Mouse (Mus musculus) heart, adult 2 months (tissue): ENCODE data around the gene Apoa1. TPM values are rescaled to one million over a fixed set of nuclear protein-coding genes. Genes with fewer than 3 reads are reported as not detected.

Experiments used
- DNase-seq, 2 experiments: peaks; one replicate each; pipeline ENCODE4 v3.0.0; 2021
- H3K27ac ChIP-seq: fragments of 200-600 bp; 2 replicates; pipeline ENCODE4 v1.8.1; 2022
- H3K27me3 ChIP-seq: fragments of 200-500 bp; 2 replicates; pipeline ENCODE4 v1.6.1; 2012; ENCODE audit warnings: mild to moderate bottlenecking, low read length, inconsistent platforms, mixed read lengths; ENCODE audit not compliant: control insufficient read depth, insufficient read depth
- H3K36me3 ChIP-seq: fragments of 200-500 bp; 2 replicates; pipeline ENCODE4 v1.6.1; 2012; ENCODE audit warnings: low read length, inconsistent platforms; ENCODE audit not compliant: control insufficient read depth, insufficient read depth
- H3K4me1 ChIP-seq: fragments of 200-500 bp; 2 replicates; pipeline ENCODE4 v1.6.1; 2011; ENCODE audit warnings: low read length; ENCODE audit not compliant: control insufficient read depth, insufficient read depth
- H3K4me3 ChIP-seq: fragments of 200-600 bp; 2 replicates; pipeline ENCODE4 v1.8.1; 2022
- H3K79me2 ChIP-seq: fragments of 200-500 bp; replicated peaks from 2 replicates; pipeline ENCODE4 v1.6.1; 2012; ENCODE audit warnings: mild to moderate bottlenecking, inconsistent platforms, low read length, moderate library complexity, mixed read lengths; ENCODE audit not compliant: control insufficient read depth, insufficient read depth
- H3K9ac ChIP-seq: fragments of 200-500 bp; 2 replicates; pipeline ENCODE4 v1.6.1; 2012; ENCODE audit warnings: low read depth, mild to moderate bottlenecking, control low read depth, inconsistent platforms, low read length, mixed read lengths
- CTCF ChIP-seq: fragments of 200-600 bp; IDR thresholded peaks from 2 replicates; pipeline ENCODE4 v1.8.1; 2022; ENCODE audit warnings: antibody characterized with exemption, mild to moderate bottlenecking, moderate library complexity
- EP300 ChIP-seq: fragments of 200-500 bp; IDR thresholded peaks from 2 replicates; pipeline ENCODE4 v1.6.1; 2011; ENCODE audit warnings: low read depth, low read length, control low read depth; ENCODE audit not compliant: insufficient read depth
- POLR2A ChIP-seq: fragments of 200-500 bp; IDR thresholded peaks from 2 replicates; pipeline ENCODE4 v1.6.1; 2011; ENCODE audit warnings: mild to moderate bottlenecking, low read depth, low read length, control low read depth; ENCODE audit not compliant: insufficient read depth
- WGBS: fragments of 180-500 bp; shearing (Covaris S2); methylation state at CpG from one replicate; pipeline ENCODE4 v1.1.7; 2018; 5-methylcytosine and 5-hydroxymethylcytosine counted together
- intact Hi-C: fragments of 180-260 bp; cut with DNase I; formaldehyde crosslinking; loops from one replicate; pipeline ENCODE4 v1.15.1; 2025
- polyA plus RNA-seq: library from polyadenylated mRNA; depleted of rRNA; stranded (reverse); fragments of >200 nt; gene quantifications from 2 replicates; pipeline ENCODE4 v1.2.3, GENCODE M21; 2012
- total RNA-seq, 2 experiments: library from RNA; stranded (reverse); gene quantifications; 2 replicates each; pipeline ENCODE4 v1.2.3; 2021

Gene Apoa1
- total and polyA plus RNA-seq, 3 experiments = 0.51 TPM; not detected in 2

- Histone ChIP-seq H3K27ac (no peak overlapping the region), H3K36me3 (no peaks in the 10 kb centered on the region), H3K4me3 (no peak overlapping the region), H3K27me3 (no peaks in the 10 kb centered on the region), H3K9ac (no peak overlapping the region), H3K4me1 (peaks cover 3% of the 10 kb centered on the region), H3K79me2 (no peaks in the 10 kb centered on the region)
- WGBS = 90% methylated on average over 13 of the region's 13 CpGs
- intact Hi-C loops = no loop called here
- no peak for TF ChIP-seq EP300
- no peak for TF ChIP-seq CTCF
- TF ChIP-seq POLR2A = no peak
- DNase-seq = no peak
Observed at GRCm38 (mm10) chr9:46216744-46217470, 11.5 kb upstream of the Apoa1 start.

GRCm38 (mm10) chr9:46218176-46218575, 10.2 kb upstream of the Apoa1 start:
- no peak overlapping the region for H3K9ac ChIP-seq
- TF ChIP-seq POLR2A = no peak
- no peak for TF ChIP-seq EP300
- no peak for TF ChIP-seq CTCF
- H3K4me3 ChIP-seq = no peak overlapping the region
- no peaks in the 10 kb centered on the region for H3K79me2 ChIP-seq
- H3K4me1 ChIP-seq = peaks cover 3% of the 10 kb centered on the region
- WGBS = 86% methylated on average over 9 of the region's 9 CpGs
- no peak for DNase-seq
- intact Hi-C loops = no loop called here
- no peak overlapping the region for H3K27ac ChIP-seq
- no peaks in the 10 kb centered on the region for H3K27me3 ChIP-seq
- no peaks in the 10 kb centered on the region for H3K36me3 ChIP-seq

- intact Hi-C loops = no loop called here
Observed at GRCm38 (mm10) chr9:46223090-46223489, 5.3 kb upstream of the Apoa1 start.

GRCm38 (mm10) chr9:46224101-46224500, 4.3 kb upstream of the Apoa1 start:
- Histone ChIP-seq H3K27me3 (no peaks in the 10 kb centered on the region), H3K79me2 (no peaks in the 10 kb centered on the region), H3K9ac (no peak overlapping the region), H3K27ac (no peak overlapping the region), H3K36me3 (no peaks in the 10 kb centered on the region), H3K4me3 (no peak overlapping the region), H3K4me1 (no peaks in the 10 kb centered on the region; the same call in 1 of the 2 replicates)
- TF ChIP-seq EP300 = no peak
- no peak for TF ChIP-seq POLR2A
- no peak for TF ChIP-seq CTCF
- intact Hi-C loops = no loop called here
- DNase-seq = no peak
- 90% methylated on average over 3 of the region's 3 CpGs for WGBS

More at GRCm38 (mm10) chr9:46223090-46223489, 5.3 kb upstream of the Apoa1 start:
- peak in 1 of 2 experiments; percentile 34 for DNase-seq
- Histone ChIP-seq H3K79me2 (no peaks in the 10 kb centered on the region), H3K27ac (peak overlapping the region; percentile 28), H3K4me1 (no peaks in the 10 kb centered on the region; the same call in 1 of the 2 replicates), H3K4me3 (no peak overlapping the region), H3K36me3 (no peaks in the 10 kb centered on the region), H3K9ac (no peak overlapping the region), H3K27me3 (no peaks in the 10 kb centered on the region)
- 54% methylated on average over 6 of the region's 6 CpGs for WGBS
- TF ChIP-seq CTCF = no peak
- TF ChIP-seq EP300 = no peak
- no peak for TF ChIP-seq POLR2A

- no peak overlapping the region for H3K27ac ChIP-seq
- intact Hi-C loops = no loop called here
- WGBS = 61% methylated on average over 5 of the region's 5 CpGs
- no peak for TF ChIP-seq POLR2A
- no peak for TF ChIP-seq EP300
- no peak for TF ChIP-seq CTCF
- no peaks in the 10 kb centered on the region for H3K27me3 ChIP-seq
- no peak for DNase-seq
- H3K36me3 ChIP-seq = no peaks in the 10 kb centered on the region
- H3K4me1 ChIP-seq = no peaks in the 10 kb centered on the region; the same call in 1 of the 2 replicates
- H3K9ac ChIP-seq = no peak overlapping the region
- H3K79me2 ChIP-seq = no peaks in the 10 kb centered on the region
- no peak overlapping the region for H3K4me3 ChIP-seq
Observed at GRCm38 (mm10) chr9:46224945-46225660, 3.3 kb upstream of the Apoa1 start.
